Mouse (Mus musculus) embryonic facial prominence, embryonic 14.5 days (tissue): ENCODE measurements at regions not wholly inside any gene's neighbourhood (a gene's known extent, or its start where the extent isn't known, plus 50 kb on each side); places are given as distances from the start of the nearest gene placed in this dataset.

Source experiments
- ATAC-seq: fragments of 200-750 bp; cut with Nextera tagmentation; 2 replicates; pipeline ENCODE4 v1.8.0; 2017; ENCODE audit warnings: low read depth, moderate number of reproducible peaks, moderate TSS enrichment
- DNase-seq: peaks from one replicate; pipeline ENCODE4 v3.0.0-alpha.2; 2015; ENCODE audit warnings: low spot score
- H3K27ac ChIP-seq: fragments of 300-500 bp; sonication (generic); replicated peaks from 2 replicates; pipeline ENCODE4 v1.5.1; 2014; ENCODE audit warnings: low read depth, mild to moderate bottlenecking, low read length, moderate library complexity
- H3K27me3 ChIP-seq: fragments of 300-500 bp; sonication (generic); replicated peaks from 2 replicates; pipeline ENCODE4 v1.6.1; 2014; ENCODE audit warnings: low read length; ENCODE audit not compliant: control insufficient read depth, insufficient read depth
- H3K36me3 ChIP-seq: fragments of 300-500 bp; sonication (generic); 2 replicates; pipeline ENCODE4 v1.6.1; 2014; ENCODE audit warnings: low read length, mixed read lengths; ENCODE audit not compliant: control insufficient read depth, insufficient read depth
- H3K4me1 ChIP-seq: fragments of 300-500 bp; sonication (generic); 2 replicates; pipeline ENCODE4 v1.6.1; 2014; ENCODE audit warnings: antibody characterized with exemption, low read length; ENCODE audit not compliant: control insufficient read depth, insufficient read depth
- H3K4me2 ChIP-seq: fragments of 300-500 bp; sonication (generic); 2 replicates; pipeline ENCODE4 v1.6.1; 2014; ENCODE audit warnings: low read depth, mild to moderate bottlenecking, low read length, moderate library complexity, mixed read lengths
- H3K4me3 ChIP-seq: fragments of 300-500 bp; sonication (generic); 2 replicates; pipeline ENCODE4 v1.5.1; 2014; ENCODE audit warnings: low read depth, mild to moderate bottlenecking, low read length
- H3K9ac ChIP-seq: fragments of 300-500 bp; sonication (generic); 2 replicates; pipeline ENCODE4 v1.6.1; 2014; ENCODE audit warnings: low read depth, mild to moderate bottlenecking, low read length, moderate library complexity, mixed read lengths
- H3K9me3 ChIP-seq: fragments of 300-500 bp; sonication (generic); 2 replicates; pipeline ENCODE4 v1.6.1; 2016; ENCODE audit warnings: low read length; ENCODE audit not compliant: control insufficient read depth
- WGBS: fragments of 180-500 bp; shearing (Covaris S2); extraction: QIAGEN DNeasy Blood & Tissue Kit; methylation state at CpG from one replicate; pipeline ENCODE4 v1.1.7; 2014; 5-methylcytosine and 5-hydroxymethylcytosine counted together

GRCm38 (mm10) chr3:66646251-66646650, 334.9 kb upstream of the Rsrc1 start:
- Histone ChIP-seq H3K36me3 (no peaks in the 10 kb centered on the region), H3K9me3 (no peaks in the 10 kb centered on the region), H3K27ac (no peak overlapping the region), H3K27me3 (no peaks in the 10 kb centered on the region), H3K4me3 (no peak overlapping the region), H3K4me2 (no peak overlapping the region), H3K9ac (no peak overlapping the region), H3K4me1 (peaks cover 7% of the 10 kb centered on the region)
- ATAC-seq (no peak), DNase-seq (peak; percentile 50)
- 28% methylated on average over 4 of the region's 4 CpGs for WGBS

GRCm38 (mm10) chr3:66649271-66649670, 331.9 kb upstream of the Rsrc1 start:
- Histone ChIP-seq H3K27me3 (no peaks in the 10 kb centered on the region), H3K9me3 (no peaks in the 10 kb centered on the region), H3K4me2 (no peak overlapping the region), H3K4me1 (peaks cover 7% of the 10 kb centered on the region), H3K4me3 (no peak overlapping the region), H3K36me3 (no peaks in the 10 kb centered on the region), H3K27ac (no peak overlapping the region), H3K9ac (no peak overlapping the region)
- DNase-seq (no peak), ATAC-seq (no peak)
- WGBS: 89% methylated on average over 4 of the region's 4 CpGs

- Histone ChIP-seq H3K27me3 (no peaks in the 10 kb centered on the region), H3K4me3 (no peak overlapping the region), H3K4me2 (peak overlapping the region; percentile 40; the same call in 1 of the 2 replicates), H3K9me3 (no peaks in the 10 kb centered on the region), H3K36me3 (no peaks in the 10 kb centered on the region), H3K9ac (no peak overlapping the region), H3K27ac (peak overlapping the region; percentile 24; the same call in 1 of the 2 replicates), H3K4me1 (peaks cover 7% of the 10 kb centered on the region)
- DNase-seq: peak; percentile 75
- 61% methylated on average over 15 of the region's 15 CpGs for WGBS
- peak; percentile 54 for ATAC-seq
Observed at GRCm38 (mm10) chr3:66650076-66650748, 331.0 kb upstream of the Rsrc1 start.

- ATAC-seq: peak; percentile 48
- Histone ChIP-seq H3K36me3 (no peaks in the 10 kb centered on the region), H3K4me2 (peak overlapping the region; percentile 40), H3K4me1 (peaks cover 7% of the 10 kb centered on the region), H3K4me3 (no peak overlapping the region), H3K27ac (peak overlapping the region; percentile 24; the same call in 1 of the 2 replicates), H3K27me3 (no peaks in the 10 kb centered on the region), H3K9me3 (no peaks in the 10 kb centered on the region), H3K9ac (no peak overlapping the region; the same call in 1 of the 2 replicates)
- 47% methylated on average over 16 of the region's 16 CpGs for WGBS
- peak; percentile 40 for DNase-seq
Observed at GRCm38 (mm10) chr3:66650749-66651472, 330.3 kb upstream of the Rsrc1 start.

GRCm38 (mm10) chr3:66652139-66652846, 328.9 kb upstream of the Rsrc1 start:
- WGBS: 82% methylated on average over 7 of the region's 7 CpGs
- H3K27ac ChIP-seq: no peak overlapping the region
- ATAC-seq (no peak), DNase-seq (no peak)
- peaks cover 7% of the 10 kb centered on the region for H3K4me1 ChIP-seq
- H3K9me3 ChIP-seq: no peaks in the 10 kb centered on the region
- H3K36me3 ChIP-seq: no peaks in the 10 kb centered on the region
- H3K4me3 ChIP-seq: no peak overlapping the region
- no peak overlapping the region for H3K4me2 ChIP-seq
- no peak overlapping the region for H3K9ac ChIP-seq
- H3K27me3 ChIP-seq: no peaks in the 10 kb centered on the region

GRCm38 (mm10) chr3:66653961-66654360, 327.2 kb upstream of the Rsrc1 start:
- Histone ChIP-seq H3K27ac (no peak overlapping the region), H3K9me3 (no peaks in the 10 kb centered on the region), H3K27me3 (no peaks in the 10 kb centered on the region), H3K9ac (no peak overlapping the region), H3K36me3 (no peaks in the 10 kb centered on the region), H3K4me3 (no peak overlapping the region), H3K4me2 (no peak overlapping the region), H3K4me1 (peaks cover 7% of the 10 kb centered on the region)
- WGBS: 62% methylated on average over 2 of the region's 2 CpGs
- ATAC-seq (no peak), DNase-seq (peak; percentile 16)

GRCm38 (mm10) chr3:66654860-66655259, 326.3 kb upstream of the Rsrc1 start:
- WGBS: 48% methylated on average over 1 of the region's 1 CpGs
- DNase-seq: no peak
- H3K4me2 ChIP-seq: no peak overlapping the region

DNA sequence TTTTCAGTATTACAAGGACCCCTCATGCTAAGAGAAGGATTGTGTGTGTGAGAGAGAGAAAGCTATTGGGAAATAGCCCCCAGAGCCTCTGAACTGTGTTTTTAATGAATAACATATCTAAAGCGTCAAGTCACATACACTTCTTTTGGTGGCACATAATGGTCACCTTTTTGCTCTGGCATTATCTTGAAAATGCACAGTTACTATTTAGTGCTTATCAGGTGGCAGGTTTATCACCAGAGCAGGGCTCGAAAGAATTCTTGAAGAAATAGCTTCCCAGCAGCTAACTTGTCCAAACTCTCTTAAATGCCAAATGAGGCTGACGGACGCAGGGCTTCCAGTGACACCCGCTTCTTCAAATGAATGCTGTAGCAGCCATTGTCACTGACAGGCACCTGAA, 324.7 kb upstream of the Rsrc1 start:
- DNase-seq (no peak), ATAC-seq (no peak)
- H3K27me3 ChIP-seq: no peaks in the 10 kb centered on the region
- WGBS: 89% methylated on average over 5 of the region's 5 CpGs
- H3K4me2 ChIP-seq: no peak overlapping the region
- H3K9ac ChIP-seq: no peak overlapping the region
- H3K4me1 ChIP-seq: 0 out of 2 replicates have a peak, but pooled peaks cover 4% of the 10 kb centered on the region
- no peaks in the 10 kb centered on the region for H3K36me3 ChIP-seq
- no peak overlapping the region for H3K27ac ChIP-seq
- no peak overlapping the region for H3K4me3 ChIP-seq
- no peaks in the 10 kb centered on the region for H3K9me3 ChIP-seq

More at GRCm38 (mm10) chr3:66654860-66655259, 326.3 kb upstream of the Rsrc1 start:
- no peak overlapping the region for H3K27ac ChIP-seq
- no peaks in the 10 kb centered on the region for H3K27me3 ChIP-seq
- no peak for ATAC-seq
- no peak overlapping the region for H3K9ac ChIP-seq
- no peak overlapping the region for H3K4me3 ChIP-seq
- peaks cover 7% of the 10 kb centered on the region for H3K4me1 ChIP-seq
- no peaks in the 10 kb centered on the region for H3K36me3 ChIP-seq
- H3K9me3 ChIP-seq: no peaks in the 10 kb centered on the region
